Mouse (Mus musculus) midbrain, embryonic 11.5 days (tissue): ENCODE results near the gene Batf2. TPM values are rescaled to one million over a fixed set of nuclear protein-coding genes. Genes with fewer than 3 reads are reported as not detected.

Source experiments
- ATAC-seq: fragments of 200-750 bp; cut with Nextera tagmentation; 2 replicates; pipeline ENCODE4 v1.8.0; 2017; ENCODE audit warnings: moderate TSS enrichment, moderate library complexity; ENCODE audit not compliant: low FRiP score
- DNase-seq: peaks from one replicate; pipeline ENCODE4 v3.0.0; 2015; ENCODE audit warnings: low spot score; ENCODE audit errors: missing footprints
- H3K27ac ChIP-seq: fragments of 300-500 bp; sonication (generic); 2 replicates; pipeline ENCODE4 v1.5.1; 2014; ENCODE audit warnings: low read depth, low read length
- H3K27me3 ChIP-seq: fragments of 300-500 bp; sonication (generic); 2 replicates; pipeline ENCODE4 v1.6.1; 2014; ENCODE audit warnings: mild to moderate bottlenecking, low read length, moderate library complexity, mixed read lengths; ENCODE audit not compliant: control insufficient read depth, insufficient read depth
- H3K36me3 ChIP-seq: fragments of 300-500 bp; sonication (generic); 2 replicates; pipeline ENCODE4 v1.6.1; 2014; ENCODE audit warnings: mild to moderate bottlenecking, low read length, moderate library complexity, mixed read lengths; ENCODE audit not compliant: control insufficient read depth, insufficient read depth
- H3K4me1 ChIP-seq: fragments of 300-500 bp; sonication (generic); 2 replicates; pipeline ENCODE4 v1.6.1; 2014; ENCODE audit warnings: low read length; ENCODE audit not compliant: control insufficient read depth, insufficient read depth
- H3K4me2 ChIP-seq: fragments of 300-500 bp; sonication (generic); 2 replicates; pipeline ENCODE4 v1.6.1; 2014; ENCODE audit warnings: mild to moderate bottlenecking, moderate library complexity
- H3K4me3 ChIP-seq: fragments of 300-500 bp; sonication (generic); 2 replicates; pipeline ENCODE4 v1.5.1; 2014; ENCODE audit warnings: low read depth, low read length
- H3K9ac ChIP-seq: fragments of 300-500 bp; sonication (generic); 2 replicates; pipeline ENCODE4 v1.6.1; 2014; ENCODE audit warnings: low read length
- H3K9me3 ChIP-seq: fragments of 300-500 bp; sonication (generic); 2 replicates; pipeline ENCODE4 v1.6.1; 2016; ENCODE audit warnings: low read length; ENCODE audit not compliant: control insufficient read depth
- WGBS: fragments of 180-500 bp; shearing (Covaris S2); extraction: QIAGEN DNeasy Blood & Tissue Kit; methylation state at CpG from one replicate; pipeline ENCODE4 v1.1.7; 2014; 5-methylcytosine and 5-hydroxymethylcytosine counted together
- polyA plus RNA-seq: library from polyadenylated mRNA; unstranded; fragments of >200 nt; fragmentation: Nextera tagmentation; extraction: Ambion mirVana; gene quantifications from 2 replicates; pipeline ENCODE4 v1.2.1, GENCODE M21; 2014

Gene Batf2
- polyA plus RNA-seq = not detected in 2 replicates

- H3K36me3 ChIP-seq = no peaks in the 10 kb centered on the region; the same call in none of the 2 replicates
- peak within 1 kb of the TSS; percentile 90 for H3K9ac ChIP-seq
- H3K4me1 ChIP-seq = peaks cover 9% of the 10 kb centered on the region
- H3K27ac ChIP-seq = peak within 1 kb of the TSS; percentile 97
- ATAC-seq (peak; percentile 92), DNase-seq (peak; percentile 99)
- no peaks in the 10 kb centered on the region for H3K9me3 ChIP-seq
- H3K27me3 ChIP-seq = no peaks in the 10 kb centered on the region
- H3K4me3 ChIP-seq = peak within 1 kb of the TSS; percentile 70
- peak within 1 kb of the TSS; percentile 88 for H3K4me2 ChIP-seq
- WGBS = under 1% methylated on average over 68 of the region's 68 CpGs
Measured at GRCm38 (mm10) chr19:6140678-6141393, at the start of gene Batf2. Batf2 (plus strand) TSS chr19:6140983.

- Histone ChIP-seq H3K27me3 (no peaks in the 10 kb centered on the region), H3K4me3 (no peak within 1 kb of the TSS), H3K9ac (no peak within 1 kb of the TSS), H3K9me3 (no peaks in the 10 kb centered on the region), H3K36me3 (peaks cover 15% of the 10 kb centered on the region), H3K4me1 (no peaks in the 10 kb centered on the region), H3K4me2 (no peak within 1 kb of the TSS), H3K27ac (no peak within 1 kb of the TSS)
- WGBS = 95% methylated on average over 7 of the region's 7 CpGs
- ATAC-seq = no peak
- DNase-seq = no peak
Measured at GRCm38 (mm10) chr19:6094119-6094518, 46.7 kb upstream of the Batf2 start, which contains the start of gene AC131692.1. AC131692.1 (plus strand) TSS chr19:6094419.

GRCm38 (mm10) chr19:6097847-6098246, 42.9 kb upstream of the Batf2 start:
- 89% methylated on average over 3 of the region's 3 CpGs for WGBS
- peaks cover 6% of the 10 kb centered on the region for H3K36me3 ChIP-seq
- no peak for ATAC-seq

GRCm38 (mm10) chr19:6101186-6101585, 39.6 kb upstream of the Batf2 start:
- Histone ChIP-seq H3K27ac (no peak overlapping the region), H3K9me3 (no peaks in the 10 kb centered on the region), H3K4me2 (no peak overlapping the region), H3K4me3 (no peak overlapping the region), H3K27me3 (no peaks in the 10 kb centered on the region), H3K4me1 (no peaks in the 10 kb centered on the region), H3K36me3 (no peaks in the 10 kb centered on the region; the same call in none of the 2 replicates), H3K9ac (no peak overlapping the region)
- DNase-seq (peak; percentile 47), ATAC-seq (no peak)
- WGBS = 76% methylated on average over 6 of the region's 6 CpGs

More at GRCm38 (mm10) chr19:6097847-6098246, 42.9 kb upstream of the Batf2 start:
- Histone ChIP-seq H3K27me3 (no peaks in the 10 kb centered on the region), H3K4me3 (no peak overlapping the region), H3K4me1 (no peaks in the 10 kb centered on the region), H3K9ac (no peak overlapping the region), H3K4me2 (no peak overlapping the region), H3K27ac (no peak overlapping the region), H3K9me3 (no peaks in the 10 kb centered on the region)
- no peak for DNase-seq

- Histone ChIP-seq H3K4me1 (no peaks in the 10 kb centered on the region), H3K4me2 (no peak overlapping the region), H3K9ac (no peak overlapping the region), H3K27ac (no peak overlapping the region), H3K4me3 (no peak overlapping the region), H3K36me3 (no peaks in the 10 kb centered on the region; the same call in none of the 2 replicates), H3K27me3 (no peaks in the 10 kb centered on the region), H3K9me3 (no peaks in the 10 kb centered on the region)
- ATAC-seq (no peak), DNase-seq (peak; percentile 67)
- WGBS = 77% methylated on average over 6 of the region's 6 CpGs
Measured at GRCm38 (mm10) chr19:6102169-6102853, 38.5 kb upstream of the Batf2 start.

- no peaks in the 10 kb centered on the region for H3K9me3 ChIP-seq
- peak; percentile 28 for DNase-seq
- no peak overlapping the region for H3K27ac ChIP-seq
- ATAC-seq = no peak
- H3K4me1 ChIP-seq = no peaks in the 10 kb centered on the region
- H3K9ac ChIP-seq = no peak overlapping the region
- H3K27me3 ChIP-seq = no peaks in the 10 kb centered on the region
- H3K4me3 ChIP-seq = no peak overlapping the region
- H3K36me3 ChIP-seq = no peaks in the 10 kb centered on the region
- no peak overlapping the region for H3K4me2 ChIP-seq
- 75% methylated on average over 4 of the region's 4 CpGs for WGBS
Measured at GRCm38 (mm10) chr19:6104476-6104875, 36.3 kb upstream of the Batf2 start.

GRCm38 (mm10) chr19:6105586-6105985, 35.2 kb upstream of the Batf2 start, which contains the start of gene Naaladl1:
Naaladl1 (plus strand) TSS chr19:6105782.
- DNase-seq = no peak
- no peak within 1 kb of the TSS for H3K9ac ChIP-seq

GRCm38 (mm10) chr19:6113116-6113515, 27.7 kb upstream of the Batf2 start:
- H3K27me3 ChIP-seq = no peaks in the 10 kb centered on the region
- no peaks in the 10 kb centered on the region for H3K9me3 ChIP-seq
- H3K27ac ChIP-seq = no peak overlapping the region
- peaks cover 12% of the 10 kb centered on the region; the same call in 1 of the 2 replicates for H3K36me3 ChIP-seq
- H3K9ac ChIP-seq = no peak overlapping the region
- 76% methylated on average over 6 of the region's 6 CpGs for WGBS
- H3K4me1 ChIP-seq = peaks cover 8% of the 10 kb centered on the region
- ATAC-seq (no peak), DNase-seq (peak; percentile 69)
- no peak overlapping the region for H3K4me2 ChIP-seq
- no peak overlapping the region for H3K4me3 ChIP-seq

More at GRCm38 (mm10) chr19:6105586-6105985, 35.2 kb upstream of the Batf2 start, which contains the start of gene Naaladl1:
- H3K36me3 ChIP-seq = no peaks in the 10 kb centered on the region
- no peak within 1 kb of the TSS for H3K4me3 ChIP-seq
- 88% methylated on average over 7 of the region's 7 CpGs for WGBS
- no peak within 1 kb of the TSS for H3K4me2 ChIP-seq
- H3K27me3 ChIP-seq = no peaks in the 10 kb centered on the region
- no peaks in the 10 kb centered on the region for H3K4me1 ChIP-seq
- no peak within 1 kb of the TSS for H3K27ac ChIP-seq
- no peak for ATAC-seq
- H3K9me3 ChIP-seq = no peaks in the 10 kb centered on the region
